Mouse (Mus musculus) forebrain, embryonic 12.5 days (tissue): ENCODE measurements around the gene Sec24a. TPM values are rescaled to one million over a fixed set of nuclear protein-coding genes. Genes with fewer than 3 reads are reported as not detected.
"Not testable (repeated sequence)": the region's sequence is repeated elsewhere in the genome, so short reads cannot be mapped to it uniquely, and the experiment has no call there.

Source experiments
- ATAC-seq: fragments of 200-750 bp; cut with Nextera tagmentation; 2 replicates; pipeline ENCODE4 v1.8.0; 2017; ENCODE audit warnings: moderate TSS enrichment; ENCODE audit not compliant: low FRiP score
- H3K27ac ChIP-seq: fragments of 300-500 bp; sonication (generic); 2 replicates; pipeline ENCODE4 v1.5.1; 2016; ENCODE audit warnings: mild to moderate bottlenecking
- H3K27me3 ChIP-seq: fragments of 300-500 bp; sonication (generic); 2 replicates; pipeline ENCODE4 v1.6.1; 2016; ENCODE audit warnings: mild to moderate bottlenecking
- H3K36me3 ChIP-seq: fragments of 300-500 bp; sonication (generic); replicated peaks from 2 replicates; pipeline ENCODE4 v1.6.1; 2016; ENCODE audit warnings: mild to moderate bottlenecking
- H3K4me1 ChIP-seq: fragments of 300-500 bp; sonication (generic); 2 replicates; pipeline ENCODE4 v1.6.1; 2016
- H3K4me2 ChIP-seq: fragments of 300-500 bp; sonication (generic); 2 replicates; pipeline ENCODE4 v1.6.1; 2016; ENCODE audit warnings: mild to moderate bottlenecking, moderate library complexity
- H3K4me3 ChIP-seq: fragments of 300-500 bp; sonication (generic); replicated peaks from 2 replicates; pipeline ENCODE4 v1.5.1; 2016; ENCODE audit warnings: mild to moderate bottlenecking
- H3K9ac ChIP-seq: fragments of 300-500 bp; sonication (generic); 2 replicates; pipeline ENCODE4 v1.6.1; 2016; ENCODE audit warnings: mild to moderate bottlenecking
- H3K9me3 ChIP-seq: fragments of 300-500 bp; sonication (generic); 2 replicates; pipeline ENCODE4 v1.6.1; 2016
- WGBS: fragments of 180-500 bp; shearing (Covaris S2); methylation state at CpG from one replicate; pipeline ENCODE4 v1.1.7; 2016; 5-methylcytosine and 5-hydroxymethylcytosine counted together
- polyA plus RNA-seq: library from polyadenylated mRNA; unstranded; fragments of >200 nt; fragmentation: Nextera tagmentation; extraction: Ambion mirVana; gene quantifications from 2 replicates; pipeline ENCODE4 v1.2.1, GENCODE M21; 2016

The Sec24a gene
- polyA plus RNA-seq, 1 experiment from 2014 or later: 14.8 TPM

DNA sequence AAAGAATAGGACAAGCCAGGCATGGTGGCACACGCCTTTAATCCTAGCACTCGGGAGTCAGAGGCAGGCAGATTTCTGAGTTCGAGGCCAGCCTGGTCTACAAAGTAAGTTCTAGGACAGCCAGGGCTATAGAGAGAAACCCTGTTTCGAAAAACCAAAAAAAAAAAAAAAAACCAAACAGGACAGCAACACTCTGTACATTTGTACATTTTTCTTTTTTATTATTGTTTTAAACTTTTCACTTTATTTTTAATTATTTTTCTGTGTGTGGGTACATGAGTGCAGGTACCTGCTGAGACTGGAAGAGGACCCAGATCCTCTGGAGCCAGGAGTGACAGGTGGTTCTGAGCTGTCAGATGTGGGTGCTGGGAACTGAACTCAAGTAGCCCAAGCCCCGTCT lies 88.0 kb downstream of the Sec24a start:
- Histone ChIP-seq H3K9ac (no peak overlapping the region), H3K9me3 (no peaks in the 10 kb centered on the region), H3K4me2 (no peak overlapping the region), H3K27me3 (no peaks in the 10 kb centered on the region), H3K4me3 (no peak overlapping the region), H3K4me1 (no peaks in the 10 kb centered on the region), H3K36me3 (no peaks in the 10 kb centered on the region), H3K27ac (no peak overlapping the region)
- no peak for ATAC-seq
- 78% methylated on average over 5 of the region's 5 CpGs for WGBS

DNA sequence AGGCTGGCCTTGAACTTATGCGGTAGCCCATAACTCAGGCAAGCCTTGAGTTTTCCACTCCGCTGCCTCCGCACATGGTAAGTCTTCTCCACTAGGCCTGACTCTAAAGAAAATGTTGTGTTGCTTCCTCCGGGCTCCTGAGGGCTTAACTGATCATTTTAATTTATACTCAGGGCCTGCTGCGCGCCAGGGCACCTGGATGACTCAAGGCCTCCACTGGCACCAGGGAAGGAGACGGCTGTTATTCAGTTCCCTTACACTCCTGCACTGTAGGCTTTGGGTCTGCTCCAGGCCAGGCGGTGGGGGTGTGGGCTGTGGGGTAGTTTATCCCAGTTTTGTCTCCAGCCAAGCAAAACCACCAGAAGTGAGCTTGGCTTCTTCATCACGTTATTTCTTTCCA lies 90.1 kb downstream of the Sec24a start:
- Histone ChIP-seq H3K9me3 (no peaks in the 10 kb centered on the region), H3K4me3 (no peak overlapping the region), H3K4me2 (no peak overlapping the region), H3K4me1 (no peaks in the 10 kb centered on the region), H3K36me3 (no peaks in the 10 kb centered on the region), H3K9ac (no peak overlapping the region), H3K27ac (no peak overlapping the region), H3K27me3 (no peaks in the 10 kb centered on the region)
- no peak for ATAC-seq
- WGBS: 82% methylated on average over 9 of the region's 9 CpGs

- Histone ChIP-seq H3K4me3 (no peak overlapping the region), H3K9ac (no peak overlapping the region), H3K36me3 (no peaks in the 10 kb centered on the region), H3K27me3 (no peaks in the 10 kb centered on the region), H3K4me1 (no peaks in the 10 kb centered on the region), H3K27ac (no peak overlapping the region), H3K9me3 (no peaks in the 10 kb centered on the region), H3K4me2 (no peak overlapping the region)
- no peak for ATAC-seq
- 74% methylated on average over 2 of the region's 2 CpGs for WGBS
Measured at GRCm38 (mm10) chr11:51671376-51671775, 92.1 kb downstream of the Sec24a start.

DNA sequence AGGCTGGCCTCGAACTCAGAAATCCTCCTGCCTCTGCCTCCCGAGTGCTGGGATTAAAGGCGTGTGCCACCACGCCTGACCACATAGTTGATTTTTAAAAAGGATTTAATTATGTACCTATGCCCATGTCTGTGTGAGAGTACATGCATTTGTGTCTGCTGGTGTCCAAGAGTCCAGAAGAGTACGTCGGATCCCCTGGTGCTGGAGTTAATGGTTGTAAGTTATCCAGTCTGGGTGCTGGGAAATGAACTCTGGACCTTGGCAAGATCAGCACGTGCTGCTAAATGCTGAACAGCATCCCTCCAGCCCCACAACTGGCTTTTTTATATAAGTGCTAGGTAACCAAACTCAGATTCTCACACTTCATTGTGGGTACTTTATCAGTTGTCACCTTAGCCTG lies 92.6 kb downstream of the Sec24a start:
- Histone ChIP-seq H3K27ac (no peak overlapping the region), H3K4me1 (no peaks in the 10 kb centered on the region), H3K9me3 (no peaks in the 10 kb centered on the region), H3K27me3 (no peaks in the 10 kb centered on the region), H3K4me3 (no peak overlapping the region), H3K36me3 (no peaks in the 10 kb centered on the region), H3K4me2 (no peak overlapping the region), H3K9ac (no peak overlapping the region)
- ATAC-seq: no peak
- 94% methylated on average over 7 of the region's 7 CpGs for WGBS

DNA sequence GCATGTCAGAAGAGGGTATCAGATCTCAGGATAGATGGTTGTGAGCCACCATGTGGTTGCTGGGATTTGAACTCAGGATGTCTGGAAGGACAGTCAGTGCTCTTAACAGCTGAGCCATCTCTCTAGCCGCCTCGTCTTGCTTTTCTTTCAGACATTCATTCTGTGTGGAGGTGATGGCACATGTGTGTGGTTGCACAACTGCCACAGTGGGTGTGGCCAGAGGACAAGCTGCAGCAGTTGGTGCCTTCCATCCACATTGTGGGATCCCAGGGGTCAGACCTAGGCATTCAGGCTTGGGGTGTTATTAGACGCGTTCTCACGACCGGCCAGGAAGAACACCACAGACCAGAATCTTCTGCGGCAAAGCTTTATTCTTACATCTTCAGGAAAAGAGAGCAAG lies 98.7 kb downstream of the Sec24a start:
- not testable (repeated sequence) for H3K27ac ChIP-seq, H3K27me3 ChIP-seq, H3K4me3 ChIP-seq, H3K4me2 ChIP-seq, H3K4me1 ChIP-seq, ATAC-seq, H3K9ac ChIP-seq, H3K9me3 ChIP-seq, H3K36me3 ChIP-seq
- WGBS: 96% methylated on average over 7 of the region's 7 CpGs

DNA sequence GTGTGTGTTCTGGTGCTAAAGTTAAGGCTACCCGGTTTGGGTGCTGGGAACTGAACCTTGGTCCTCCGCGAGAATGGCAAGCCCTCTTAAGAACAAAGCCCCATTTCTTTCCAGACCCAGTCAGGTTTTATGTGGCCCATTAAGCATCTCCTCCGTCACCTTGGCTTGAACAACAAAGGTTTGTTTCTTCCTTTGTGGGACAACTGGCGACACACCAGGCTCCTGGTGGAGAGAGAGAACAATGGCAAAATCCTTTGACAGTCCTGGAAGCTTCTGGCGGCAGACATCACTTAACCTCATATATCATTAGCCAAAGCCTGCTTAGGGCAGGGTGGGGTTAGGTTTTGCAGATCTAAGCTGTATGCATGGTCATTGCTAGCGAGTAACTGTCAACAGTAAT lies 100.8 kb downstream of the Sec24a start:
- Histone ChIP-seq H3K27me3 (no peaks in the 10 kb centered on the region), H3K9ac (no peak overlapping the region), H3K36me3 (no peaks in the 10 kb centered on the region), H3K4me2 (no peak overlapping the region), H3K4me1 (no peaks in the 10 kb centered on the region), H3K27ac (no peak overlapping the region), H3K9me3 (no peaks in the 10 kb centered on the region), H3K4me3 (no peak overlapping the region)
- 73% methylated on average over 7 of the region's 7 CpGs for WGBS
- no peak for ATAC-seq

GRCm38 (mm10) chr11:51661867-51662365 lies 101.5 kb downstream of the Sec24a start:
- H3K27me3 ChIP-seq: no peaks in the 10 kb centered on the region
- H3K4me2 ChIP-seq: no peak overlapping the region
- 80% methylated on average over 16 of the region's 16 CpGs for WGBS
- H3K36me3 ChIP-seq: no peaks in the 10 kb centered on the region
- H3K9me3 ChIP-seq: no peaks in the 10 kb centered on the region
- H3K9ac ChIP-seq: no peak overlapping the region
- no peaks in the 10 kb centered on the region for H3K4me1 ChIP-seq
- no peak overlapping the region for H3K27ac ChIP-seq
- H3K4me3 ChIP-seq: no peak overlapping the region
- no peak for ATAC-seq

DNA sequence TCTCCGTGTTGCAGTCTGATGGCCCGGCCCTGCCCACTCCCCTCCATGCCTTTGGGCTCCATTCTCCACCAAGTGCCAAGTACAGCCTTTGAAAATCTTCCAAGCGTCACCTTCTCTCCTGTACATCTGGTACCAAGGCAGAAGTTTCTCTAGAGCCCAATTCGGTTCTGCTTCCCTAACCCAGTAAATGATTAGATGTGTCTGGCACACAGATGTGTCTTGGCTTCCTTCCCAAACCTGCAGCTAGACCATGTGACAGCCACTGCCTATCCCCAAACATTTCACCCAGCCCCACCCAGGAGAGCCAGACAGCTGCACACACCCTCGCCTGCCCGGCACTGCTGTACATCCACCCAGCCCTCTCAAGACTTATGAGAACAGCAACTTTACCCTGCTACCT lies 104.7 kb downstream of the Sec24a start:
- no peak overlapping the region for H3K4me3 ChIP-seq
- no peak overlapping the region for H3K27ac ChIP-seq
- ATAC-seq: no peak
- no peak overlapping the region for H3K9ac ChIP-seq
- H3K36me3 ChIP-seq: no peaks in the 10 kb centered on the region
- WGBS: 81% methylated on average over 6 of the region's 6 CpGs
- no peaks in the 10 kb centered on the region for H3K9me3 ChIP-seq
- no peaks in the 10 kb centered on the region for H3K4me1 ChIP-seq
- H3K4me2 ChIP-seq: no peak overlapping the region
- no peaks in the 10 kb centered on the region for H3K27me3 ChIP-seq

GRCm38 (mm10) chr11:51658291-51658690 lies 105.1 kb downstream of the Sec24a start:
- Histone ChIP-seq H3K9me3 (no peaks in the 10 kb centered on the region), H3K9ac (no peak overlapping the region), H3K36me3 (no peaks in the 10 kb centered on the region), H3K4me1 (no peaks in the 10 kb centered on the region), H3K27ac (no peak overlapping the region), H3K4me3 (no peak overlapping the region), H3K4me2 (no peak overlapping the region), H3K27me3 (no peaks in the 10 kb centered on the region)
- ATAC-seq: no peak
- WGBS: 74% methylated on average over 7 of the region's 7 CpGs

- no peak for ATAC-seq
- H3K9me3 ChIP-seq: no peaks in the 10 kb centered on the region
- WGBS: 83% methylated on average over 10 of the region's 10 CpGs
- H3K4me1 ChIP-seq: no peaks in the 10 kb centered on the region
- no peak overlapping the region for H3K9ac ChIP-seq
- no peak overlapping the region for H3K4me3 ChIP-seq
- no peak overlapping the region for H3K27ac ChIP-seq
- no peaks in the 10 kb centered on the region for H3K36me3 ChIP-seq
- peaks cover 4% of the 10 kb centered on the region; the same call in 1 of the 2 replicates for H3K27me3 ChIP-seq
- no peak overlapping the region for H3K4me2 ChIP-seq
Measured at GRCm38 (mm10) chr11:51656798-51657521, 106.5 kb downstream of the Sec24a start.

GRCm38 (mm10) chr11:51654891-51655290 lies 108.5 kb downstream of the Sec24a start:
- Histone ChIP-seq H3K27ac (no peak overlapping the region), H3K4me2 (no peak overlapping the region)
- ATAC-seq: no peak

DNA sequence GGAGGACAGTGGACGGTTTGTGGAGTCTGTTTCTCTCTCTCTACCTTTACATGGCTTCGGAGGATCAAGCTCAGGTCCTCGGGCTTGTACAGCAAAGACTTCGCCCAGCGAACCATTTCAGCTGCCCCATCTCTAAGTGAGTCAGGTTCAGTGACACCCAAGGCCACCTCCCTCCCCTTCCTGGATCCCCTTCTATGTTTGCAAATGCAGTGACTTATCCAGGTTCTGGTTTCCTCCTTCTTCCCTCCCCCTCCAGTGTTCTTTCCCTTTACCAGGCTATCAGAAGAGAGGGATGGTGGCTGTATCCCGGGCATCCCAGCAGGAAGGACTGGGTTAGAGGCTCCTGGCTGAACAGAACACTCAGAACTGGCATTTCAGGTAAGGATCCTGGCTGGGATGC lies 109.7 kb downstream of the Sec24a start:
- Histone ChIP-seq H3K4me2 (no peak overlapping the region), H3K27ac (no peak overlapping the region), H3K4me3 (no peak overlapping the region), H3K9ac (no peak overlapping the region), H3K4me1 (peaks cover 24% of the 10 kb centered on the region), H3K9me3 (no peaks in the 10 kb centered on the region), H3K36me3 (no peaks in the 10 kb centered on the region), H3K27me3 (peaks cover 31% of the 10 kb centered on the region)
- ATAC-seq: no peak
- 81% methylated on average over 6 of the region's 6 CpGs for WGBS

More at GRCm38 (mm10) chr11:51654891-51655290, 108.5 kb downstream of the Sec24a start:
- H3K9ac ChIP-seq: no peak overlapping the region
- H3K36me3 ChIP-seq: no peaks in the 10 kb centered on the region
- H3K27me3 ChIP-seq: peaks cover 21% of the 10 kb centered on the region
- no peak overlapping the region for H3K4me3 ChIP-seq
- peaks cover 12% of the 10 kb centered on the region for H3K4me1 ChIP-seq
- 95% methylated on average over 3 of the region's 3 CpGs for WGBS
- H3K9me3 ChIP-seq: no peaks in the 10 kb centered on the region

DNA sequence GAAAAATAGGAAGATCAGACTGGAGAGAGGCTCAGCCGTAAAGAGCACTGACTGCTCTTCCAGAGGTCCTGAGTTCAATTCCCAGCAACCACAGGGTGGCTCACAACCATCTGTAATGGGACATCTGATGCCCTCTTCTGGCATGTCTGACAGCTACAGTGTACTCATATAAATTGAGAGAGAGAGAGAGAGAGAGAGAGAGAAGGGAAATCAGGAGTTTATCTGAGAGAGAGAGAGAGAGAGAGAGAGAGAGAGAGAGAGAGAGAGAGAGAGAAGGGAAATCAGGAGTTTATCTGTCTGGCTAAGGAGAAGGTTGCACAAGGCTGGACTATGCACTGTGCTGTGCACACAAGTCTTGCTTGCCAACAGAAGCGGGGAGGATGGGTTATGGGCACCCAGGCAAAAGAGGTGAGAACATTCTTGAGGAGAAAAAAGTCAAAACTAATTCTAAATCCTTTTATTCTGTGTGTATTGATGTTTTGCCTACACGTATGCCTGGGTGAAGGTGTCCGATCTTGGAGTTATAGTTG lies 110.5 kb downstream of the Sec24a start:
- H3K27ac ChIP-seq: no peak overlapping the region
- H3K4me3 ChIP-seq: no peak overlapping the region
- no peaks in the 10 kb centered on the region for H3K9me3 ChIP-seq
- H3K27me3 ChIP-seq: peaks cover 31% of the 10 kb centered on the region
- WGBS: 94% methylated on average over 4 of the region's 4 CpGs
- H3K4me2 ChIP-seq: no peak overlapping the region
- ATAC-seq: no peak
- H3K36me3 ChIP-seq: no peaks in the 10 kb centered on the region
- H3K9ac ChIP-seq: no peak overlapping the region
- H3K4me1 ChIP-seq: peaks cover 31% of the 10 kb centered on the region
